Mouse (Mus musculus) erythroblast, embryonic 14.5 days (primary cell): Measurements from ENCODE around the gene Aoah.

Experiments used
- GATA1 ChIP-seq: IDR thresholded peaks from 2 replicates; pipeline ENCODE4 v1.6.1; 2012; ENCODE audit warnings: low read length, inconsistent platforms, mixed read lengths
- TAL1 ChIP-seq: IDR thresholded peaks from 3 replicates; pipeline ENCODE4 v1.6.1; 2012; ENCODE audit warnings: low read length, inconsistent platforms, mixed read lengths

- no peak for TF ChIP-seq GATA1
- no peak for TF ChIP-seq TAL1
Measured at GRCm38 (mm10) chr13:20985510-20985909, 191.6 kb downstream of the Aoah start.
